Mouse (Mus musculus) stomach, postnatal 0 days (tissue): ENCODE measurements at regions not wholly inside any gene's neighbourhood (a gene's known extent, or its start where the extent isn't known, plus 50 kb on each side); places are given as distances from the start of the nearest gene placed in this dataset.
A peak's percentile ranks its signal among the peaks of the same experiment; 100 is the strongest.

Source experiments
- CTCF ChIP-seq: IDR thresholded peaks from 2 replicates; pipeline ENCODE4 v1.5.1; 2016; ENCODE audit warnings: antibody characterized with exemption, low read depth, mild to moderate bottlenecking, moderate library complexity
- EP300 ChIP-seq: optimal IDR thresholded peaks from 2 replicates; pipeline ENCODE3; 2016; ENCODE audit warnings: antibody characterized with exemption

DNA sequence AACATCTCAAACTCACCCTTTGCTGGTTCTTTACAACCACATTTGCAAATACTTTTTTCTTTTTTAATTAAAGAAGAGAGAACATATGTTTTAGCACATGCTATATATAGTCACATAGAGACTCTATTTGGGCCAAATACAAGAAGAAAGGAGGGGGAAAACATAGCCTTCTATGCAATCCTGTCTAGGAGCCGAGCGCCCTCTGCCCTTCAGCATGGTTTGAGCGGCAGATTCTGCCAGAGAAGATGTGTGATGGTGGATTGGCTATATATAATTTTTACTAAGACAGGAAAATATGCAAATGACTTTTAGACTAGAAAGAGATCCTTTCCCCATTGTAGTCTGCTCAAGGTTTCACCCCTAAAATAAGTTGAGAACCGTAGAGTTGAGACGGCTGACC is 60.0 kb upstream of the Myom1 start:
- TF ChIP-seq CTCF (peak; percentile 13; the same call in 1 of the 2 replicates), EP300 (no peak)
